Mouse (Mus musculus) liver, adult 2 months (tissue): ENCODE measurements around the gene Spred2. TPM values are rescaled to one million over a fixed set of nuclear protein-coding genes. Genes with fewer than 3 reads are reported as not detected.
A peak's percentile ranks its signal among the peaks of the same experiment; 100 is the strongest.

ENCODE experiments used
- DNase-seq: peaks from one replicate; pipeline ENCODE4 v3.0.0-alpha.2; 2011; ENCODE audit warnings: low read depth, low spot score; ENCODE audit errors: extremely low read depth
- H3K27ac ChIP-seq: fragments of 200-500 bp; replicated peaks from 2 replicates; pipeline ENCODE4 v1.5.1; 2012; ENCODE audit warnings: low read depth, mild to moderate bottlenecking, control low read depth, inconsistent platforms, low read length; ENCODE audit not compliant: insufficient read depth
- H3K27me3 ChIP-seq: fragments of 200-500 bp; 2 replicates; pipeline ENCODE4 v1.6.1; 2012; ENCODE audit warnings: mild to moderate bottlenecking, moderate library complexity, low read length, inconsistent platforms; ENCODE audit not compliant: control insufficient read depth, insufficient read depth
- H3K36me3 ChIP-seq: fragments of 200-500 bp; 2 replicates; pipeline ENCODE4 v1.6.1; 2012; ENCODE audit warnings: low read length, inconsistent platforms; ENCODE audit not compliant: control insufficient read depth, insufficient read depth
- H3K4me1 ChIP-seq: fragments of 200-500 bp; 2 replicates; pipeline ENCODE4 v1.6.1; 2011; ENCODE audit warnings: low read length; ENCODE audit not compliant: control insufficient read depth, insufficient read depth
- H3K4me3 ChIP-seq: fragments of 200-500 bp; 2 replicates; pipeline ENCODE4 v1.5.1; 2011; ENCODE audit warnings: low read depth, mild to moderate bottlenecking, control low read depth, low read length, moderate library complexity; ENCODE audit not compliant: insufficient read depth
- H3K79me2 ChIP-seq: fragments of 200-500 bp; 2 replicates; pipeline ENCODE4 v1.6.1; 2012; ENCODE audit warnings: inconsistent platforms, mild to moderate bottlenecking, low read length, moderate library complexity; ENCODE audit not compliant: control insufficient read depth, insufficient read depth
- H3K9ac ChIP-seq: fragments of 200-500 bp; 2 replicates; pipeline ENCODE4 v1.6.1; 2012; ENCODE audit warnings: low read depth, mild to moderate bottlenecking, control low read depth, inconsistent platforms, low read length
- CTCF ChIP-seq: fragments of 200-500 bp; IDR thresholded peaks from 2 replicates; pipeline ENCODE4 v1.5.1; 2011; ENCODE audit warnings: low read depth, low read length, control low read depth
- POLR2A ChIP-seq: fragments of 200-500 bp; IDR thresholded peaks from 2 replicates; pipeline ENCODE4 v1.6.1; 2011; ENCODE audit warnings: low read length, control low read depth; ENCODE audit not compliant: insufficient read depth; ENCODE audit errors: extremely low read depth
- WGBS: fragments of 180-500 bp; shearing (Covaris S2); methylation state at CpG from one replicate; pipeline ENCODE4 v1.1.7; 2018; 5-methylcytosine and 5-hydroxymethylcytosine counted together
- polyA plus RNA-seq: library from polyadenylated mRNA; depleted of rRNA; stranded (reverse); fragments of >200 nt; gene quantifications from 2 replicates; pipeline ENCODE4 v1.2.3, GENCODE M21; 2012
- total RNA-seq: library from RNA; depleted of rRNA; stranded (reverse); fragments of >200 nt; gene quantifications from 2 replicates; pipeline ENCODE4 v1.2.3, GENCODE M21; 2014

Gene Spred2
- total and polyA plus RNA-seq, 2 experiments: 3.1 to 5.2 TPM

DNA sequence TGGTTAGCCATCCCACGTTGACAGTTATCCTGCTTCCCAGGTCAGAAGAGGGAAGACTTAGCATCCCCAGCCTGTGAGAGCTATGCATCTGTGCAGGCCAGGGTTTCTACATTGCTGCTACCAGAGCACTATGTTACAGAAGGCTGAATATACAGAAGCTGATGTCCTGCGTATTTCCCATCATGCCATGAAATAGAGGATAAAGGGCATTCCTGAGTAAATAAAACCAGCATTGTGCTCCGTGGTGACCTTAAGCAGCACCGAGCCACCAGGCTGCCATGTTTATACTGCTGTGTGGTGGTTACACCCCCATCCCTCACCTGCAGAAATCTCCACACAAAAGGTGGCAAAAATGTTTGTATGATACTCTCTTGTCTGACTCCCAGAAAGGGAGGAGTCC, 78.7 kb downstream of the Spred2 start:
- Histone ChIP-seq H3K9ac (no peak overlapping the region), H3K4me3 (no peak overlapping the region), H3K27me3 (no peaks in the 10 kb centered on the region), H3K4me1 (peaks cover 3% of the 10 kb centered on the region), H3K36me3 (peaks cover 10% of the 10 kb centered on the region), H3K79me2 (peaks cover 2% of the 10 kb centered on the region; the same call in 1 of the 2 replicates), H3K27ac (no peak overlapping the region)
- 25% methylated on average over 4 of the region's 4 CpGs for WGBS
- TF ChIP-seq POLR2A (no peak), CTCF (no peak)
- peak; percentile 51 for DNase-seq

GRCm38 (mm10) chr11:20007701-20008100, 83.5 kb downstream of the Spred2 start:
- peak overlapping the region; percentile 27 for H3K27ac ChIP-seq
- TF ChIP-seq POLR2A (no peak), CTCF (no peak)
- WGBS: 68% methylated on average over 6 of the region's 6 CpGs

GRCm38 (mm10) chr11:20011210-20011978, 87.2 kb downstream of the Spred2 start:
- Histone ChIP-seq H3K27ac (no peak overlapping the region), H3K9ac (no peak overlapping the region), H3K79me2 (no peaks in the 10 kb centered on the region; the same call in 1 of the 2 replicates), H3K27me3 (no peaks in the 10 kb centered on the region), H3K4me1 (no peaks in the 10 kb centered on the region; the same call in none of the 2 replicates), H3K36me3 (peaks cover 9% of the 10 kb centered on the region), H3K4me3 (no peak overlapping the region)
- no peak for DNase-seq
- TF ChIP-seq CTCF (no peak), POLR2A (no peak)
- 72% methylated on average over 16 of the region's 16 CpGs for WGBS

More at GRCm38 (mm10) chr11:20007701-20008100, 83.5 kb downstream of the Spred2 start:
- peaks cover 13% of the 10 kb centered on the region for H3K36me3 ChIP-seq
- H3K79me2 ChIP-seq: no peaks in the 10 kb centered on the region; the same call in 1 of the 2 replicates
- H3K4me3 ChIP-seq: no peak overlapping the region
- no peak for DNase-seq
- H3K27me3 ChIP-seq: no peaks in the 10 kb centered on the region
- no peak overlapping the region for H3K9ac ChIP-seq
- H3K4me1 ChIP-seq: peaks cover 2% of the 10 kb centered on the region

DNA sequence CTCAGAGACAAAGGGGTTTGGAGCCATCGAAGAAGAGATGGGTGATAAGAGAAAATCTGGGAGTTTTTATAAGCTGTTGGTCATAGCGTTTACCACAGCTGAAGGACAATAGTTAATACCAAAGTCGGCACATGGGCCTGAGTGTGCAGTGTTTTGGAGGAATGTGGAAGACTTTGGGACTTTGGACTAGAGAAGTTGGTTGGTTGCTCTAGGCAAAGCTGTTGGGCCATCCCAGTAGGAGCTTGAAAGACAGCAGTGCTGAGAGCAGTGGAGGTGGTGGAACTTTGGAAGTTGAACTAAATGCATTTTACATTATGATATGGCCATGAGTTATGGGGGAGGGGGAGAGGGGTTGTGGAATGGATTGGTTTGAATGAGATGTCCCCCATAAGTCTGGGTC, 89.2 kb downstream of the Spred2 start:
- Histone ChIP-seq H3K27ac (no peak overlapping the region), H3K27me3 (no peaks in the 10 kb centered on the region), H3K9ac (no peak overlapping the region), H3K4me3 (no peak overlapping the region), H3K79me2 (no peaks in the 10 kb centered on the region; the same call in 1 of the 2 replicates), H3K36me3 (peaks cover 6% of the 10 kb centered on the region; the same call in 1 of the 2 replicates), H3K4me1 (no peaks in the 10 kb centered on the region; the same call in none of the 2 replicates)
- DNase-seq: no peak
- 86% methylated on average over 3 of the region's 3 CpGs for WGBS
- TF ChIP-seq POLR2A (no peak), CTCF (no peak)

DNA sequence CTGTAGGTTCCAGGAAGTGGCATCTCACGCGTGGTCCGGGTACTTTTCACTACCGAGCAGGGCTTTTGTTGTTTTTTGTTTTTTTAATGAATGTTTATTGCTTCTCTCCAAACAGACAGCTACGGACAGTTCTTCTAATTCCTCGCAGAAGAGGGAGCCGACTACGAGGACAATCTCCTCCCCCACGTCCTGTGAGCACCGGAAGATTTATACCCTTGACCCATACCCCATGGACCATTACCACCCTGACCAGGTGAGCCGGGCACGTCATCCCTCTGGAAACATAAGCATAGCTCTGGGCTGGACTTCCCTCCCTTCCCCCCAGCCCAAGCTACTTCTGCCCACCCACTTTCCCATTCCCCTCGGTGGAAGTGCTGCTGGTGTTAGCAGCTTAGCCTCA, 93.8 kb downstream of the Spred2 start:
- Histone ChIP-seq H3K79me2 (no peaks in the 10 kb centered on the region), H3K4me3 (no peak overlapping the region), H3K27ac (no peak overlapping the region), H3K9ac (no peak overlapping the region), H3K36me3 (peaks cover 21% of the 10 kb centered on the region), H3K4me1 (no peaks in the 10 kb centered on the region), H3K27me3 (no peaks in the 10 kb centered on the region)
- no peak for TF ChIP-seq CTCF
- no peak for DNase-seq
- WGBS: 91% methylated on average over 13 of the region's 13 CpGs

DNA sequence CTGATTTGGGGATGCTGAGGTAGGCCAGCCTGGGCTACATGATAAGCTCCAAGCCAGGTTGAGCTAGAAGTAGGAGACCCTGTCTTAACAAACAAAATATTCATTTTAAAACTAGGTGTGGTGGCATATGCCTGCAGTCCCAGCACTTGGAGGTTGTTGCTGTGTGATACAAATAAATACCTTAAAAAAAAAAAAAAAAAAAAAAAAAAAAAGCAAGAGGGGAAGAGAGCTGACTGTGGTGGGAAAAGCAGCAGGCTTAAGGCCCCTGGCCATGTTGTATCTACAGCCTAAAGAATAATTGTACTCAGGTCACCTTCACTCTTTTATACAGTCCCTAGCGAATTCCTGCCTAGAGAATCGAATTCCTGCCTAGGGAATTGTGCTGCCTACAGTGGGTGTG, 94.7 kb downstream of the Spred2 start:
- Histone ChIP-seq H3K4me1 (no peaks in the 10 kb centered on the region), H3K79me2 (no peaks in the 10 kb centered on the region), H3K27ac (no peak overlapping the region), H3K27me3 (no peaks in the 10 kb centered on the region), H3K4me3 (no peak overlapping the region), H3K36me3 (peaks cover 21% of the 10 kb centered on the region), H3K9ac (no peak overlapping the region)
- WGBS: 98% methylated on average over 2 of the region's 2 CpGs
- TF ChIP-seq CTCF (no peak), POLR2A (no peak)
- no peak for DNase-seq
